Mouse (Mus musculus) layer of hippocampus, postnatal 36 days (tissue): ENCODE measurements around the gene Tenm3. TPM values are rescaled to one million over a fixed set of nuclear protein-coding genes. Genes with fewer than 3 reads are reported as not detected.

Experiments used
- DNase-seq, 2 experiments: peaks; one replicate each; pipeline ENCODE4 v3.0.0; 2022
- total RNA-seq, 2 experiments: library from RNA; stranded (reverse); gene quantifications; 2 replicates each; pipeline ENCODE4 v1.2.3; 2021

Tenm3 gene
- total RNA-seq, 2 experiments from 2014 or later = 75.0 to 76.7 TPM

- DNase-seq = no peak
Measured at GRCm38 (mm10) chr8:48243876-48244275, 599.9 kb downstream of the Tenm3 start.

GRCm38 (mm10) chr8:48240917-48241531 lies 602.7 kb downstream of the Tenm3 start:
- DNase-seq = no peak

GRCm38 (mm10) chr8:48236968-48237367 lies 606.8 kb downstream of the Tenm3 start:
- no peak for DNase-seq

- no peak for DNase-seq
Measured at GRCm38 (mm10) chr8:48232927-48233326, 610.8 kb downstream of the Tenm3 start.

GRCm38 (mm10) chr8:48231882-48232281 lies 611.9 kb downstream of the Tenm3 start:
- DNase-seq = no peak

DNA sequence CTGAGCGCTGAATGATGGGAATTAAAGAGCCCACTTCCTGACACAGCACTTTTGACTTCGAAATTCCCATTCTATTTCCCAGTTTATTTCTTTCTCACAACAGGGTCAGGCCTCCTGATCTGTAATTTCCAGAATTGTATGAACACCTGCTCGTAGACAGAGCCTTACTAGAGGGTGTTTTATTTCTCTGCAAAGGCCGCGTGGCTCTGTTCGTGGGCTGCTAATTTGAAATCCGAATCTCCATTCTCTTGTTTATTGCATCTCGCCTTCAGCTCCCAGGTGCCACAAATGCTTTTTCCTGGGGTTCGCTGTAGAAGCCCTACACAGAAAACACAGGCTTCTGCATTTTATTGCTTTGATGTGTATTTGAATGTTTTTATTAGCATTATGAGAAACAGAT lies 612.4 kb downstream of the Tenm3 start:
- no peak for DNase-seq

DNA sequence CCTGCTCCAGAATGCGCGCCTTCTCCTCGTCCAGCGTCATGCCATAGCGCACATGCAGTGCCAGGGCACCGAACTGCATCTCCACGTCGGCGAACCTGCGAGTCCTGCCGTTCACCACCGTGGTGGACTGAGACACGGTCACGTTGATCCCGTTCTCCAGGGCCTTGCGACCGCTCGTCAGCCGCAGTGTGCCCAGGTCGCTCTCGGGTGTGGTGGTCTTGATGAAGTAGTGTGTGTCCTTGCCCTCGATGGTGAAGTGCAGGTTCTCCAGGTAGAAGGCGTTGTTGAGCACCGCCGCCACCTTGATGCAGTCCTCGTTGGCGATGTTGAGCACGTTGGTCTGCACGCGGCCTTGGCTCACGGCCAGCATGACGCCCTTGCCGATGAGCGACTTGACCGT lies 615.1 kb downstream of the Tenm3 start:
- no peak for DNase-seq

GRCm38 (mm10) chr8:48224753-48225152 lies 619.0 kb downstream of the Tenm3 start:
- DNase-seq = no peak

DNA sequence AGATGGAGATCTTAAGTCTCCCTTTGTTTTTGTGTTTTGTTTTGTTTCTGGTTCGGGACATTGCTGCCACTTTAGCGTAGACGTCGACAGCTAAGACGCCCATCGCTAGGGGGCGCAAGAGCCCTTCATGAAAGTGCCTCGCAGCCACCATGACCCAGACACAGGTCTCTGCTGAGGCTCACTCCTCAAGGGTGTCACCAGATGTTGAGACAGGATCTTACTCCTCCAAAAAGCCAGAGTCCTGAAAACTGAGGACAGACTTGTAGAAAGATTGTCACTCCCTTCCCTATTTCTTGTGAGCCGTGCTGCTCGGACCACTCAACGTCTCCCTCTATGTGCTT lies 621.4 kb downstream of the Tenm3 start:
- DNase-seq = peak; percentile 81 to 85

- no peak for DNase-seq
Measured at GRCm38 (mm10) chr8:48221724-48222428, 621.9 kb downstream of the Tenm3 start.

- DNase-seq = no peak
Measured at GRCm38 (mm10) chr8:48221304-48221703, 622.4 kb downstream of the Tenm3 start.

- peak; percentile 21 to 22 for DNase-seq
Measured at GRCm38 (mm10) chr8:48220529-48221181, 623.1 kb downstream of the Tenm3 start.

- peak; percentile 74 to 75 for DNase-seq
Measured at GRCm38 (mm10) chr8:48215071-48215501, 628.7 kb downstream of the Tenm3 start.

GRCm38 (mm10) chr8:48214386-48214785 lies 629.4 kb downstream of the Tenm3 start:
- DNase-seq = no peak

GRCm38 (mm10) chr8:48211931-48212330 lies 631.8 kb downstream of the Tenm3 start:
- DNase-seq = no peak

GRCm38 (mm10) chr8:48207567-48207966 lies 636.2 kb downstream of the Tenm3 start:
- DNase-seq = no peak

GRCm38 (mm10) chr8:48206922-48207321 lies 636.8 kb downstream of the Tenm3 start:
- no peak for DNase-seq

DNA sequence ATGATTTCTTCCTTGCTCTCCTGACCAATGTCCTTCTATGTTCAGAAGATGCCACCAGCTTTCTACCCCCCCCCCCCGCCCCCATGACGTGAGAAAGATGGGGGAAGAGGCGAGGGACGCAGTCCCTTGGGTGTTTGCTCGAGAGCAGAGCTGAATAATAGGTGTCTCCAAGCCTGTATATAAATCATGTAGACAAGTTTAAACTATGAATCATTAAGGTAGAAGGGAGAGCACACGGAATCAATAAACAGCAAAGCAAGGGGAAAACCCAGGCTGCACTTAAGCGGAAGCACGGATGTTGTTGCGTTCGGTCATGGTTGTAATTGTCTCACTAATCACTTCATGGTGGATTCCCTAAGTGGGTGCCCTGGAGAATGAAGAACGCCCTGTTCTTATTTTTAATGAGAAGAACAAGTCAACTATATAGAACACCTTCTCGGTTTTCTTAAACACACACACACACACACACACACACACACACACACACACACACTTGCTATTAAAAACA lies 638.9 kb downstream of the Tenm3 start:
- no peak for DNase-seq

GRCm38 (mm10) chr8:48204114-48204837 lies 639.5 kb downstream of the Tenm3 start:
- no peak for DNase-seq

GRCm38 (mm10) chr8:48203611-48204010 lies 640.1 kb downstream of the Tenm3 start:
- DNase-seq = no peak

DNA sequence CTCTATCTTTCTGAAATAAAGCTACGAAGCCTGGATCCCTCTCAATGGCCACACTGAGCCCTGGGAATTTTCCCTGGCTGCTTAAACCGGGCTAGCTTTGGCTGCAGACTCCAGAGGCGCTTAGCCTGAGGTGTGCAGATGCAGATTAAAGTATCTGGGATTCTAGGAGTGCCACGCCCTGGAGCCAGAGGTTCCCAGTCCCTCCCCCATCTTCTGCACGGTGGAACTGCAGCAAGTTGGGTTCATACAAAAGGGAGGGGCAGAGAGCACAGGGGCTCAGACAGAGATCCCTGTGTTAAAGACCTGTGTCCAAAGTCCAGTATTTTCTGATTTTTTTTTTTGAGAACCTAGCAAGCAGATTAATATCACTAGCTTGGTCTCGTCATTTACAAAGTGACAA lies 640.6 kb downstream of the Tenm3 start:
- no peak for DNase-seq

- no peak for DNase-seq
Measured at GRCm38 (mm10) chr8:48202632-48203031, 641.1 kb downstream of the Tenm3 start.

DNA sequence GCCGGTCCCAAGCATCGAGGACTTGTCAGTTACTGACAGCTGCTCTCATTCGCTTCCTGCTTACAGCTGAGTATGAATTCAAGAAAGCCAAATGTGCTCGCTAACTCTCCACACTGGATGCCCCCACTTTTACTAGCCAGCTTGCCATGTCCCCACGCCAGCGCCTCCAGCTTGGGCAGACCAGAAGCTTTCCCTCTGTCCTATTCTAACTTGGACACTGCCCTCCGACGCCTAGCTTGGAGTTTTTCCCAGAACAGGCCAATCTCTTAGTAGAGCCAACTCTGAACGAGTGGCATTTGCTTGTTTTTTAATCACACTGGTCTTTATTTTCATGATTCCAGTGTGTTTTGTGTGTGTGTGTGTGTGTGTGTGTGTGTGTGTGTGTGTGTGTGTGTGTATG lies 644.6 kb downstream of the Tenm3 start:
- no peak for DNase-seq
